Mouse (Mus musculus): ENCODE results near the gene Sdhb. TPM values are rescaled to one million over a fixed set of nuclear protein-coding genes. Genes with fewer than 3 reads are reported as not detected.

Gene Sdhb
- polyA plus RNA-seq, 1 experiment from 2014 or later: 392 TPM

GRCm38 (mm10) chr4:141012558-141012957 lies 51.6 kb downstream of the Sdhb start:
- Histone ChIP-seq H3K36me3 (ENCODE audit: insufficient read depth) (peaks cover 58% of the 10 kb centered on the region), H3K9me3 (ENCODE audit: low read depth, low read length) (no peaks in the 10 kb centered on the region), H3K4me3 (ENCODE audit: low read depth, low read length) (peak overlapping the region; percentile 11; the same call in 1 of the 2 replicates), H3K27me3 (ENCODE audit: insufficient read depth, low read length) (no peaks in the 10 kb centered on the region), H3K4me1 (ENCODE audit: insufficient read depth) (no peaks in the 10 kb centered on the region), H3K4me2 (peak overlapping the region; percentile 79; the same call in 1 of the 2 replicates), H3K9ac (no peak overlapping the region), H3K27ac (ENCODE audit: low read depth) (no peak overlapping the region)
- no peak for DNase-seq
- WGBS: 76% methylated on average over 10 of the region's 10 CpGs
- no peak for TF ChIP-seq CTCF (IDR thresholded peaks at IDR 0.05; ENCODE audit: low read depth)
- no peak for ATAC-seq (ENCODE audit: insufficient read depth)

GRCm38 (mm10) chr4:141014114-141014513 lies 53.1 kb downstream of the Sdhb start:
- Histone ChIP-seq H3K9ac (no peak overlapping the region), H3K4me1 (ENCODE audit: insufficient read depth) (no peaks in the 10 kb centered on the region), H3K4me3 (ENCODE audit: low read depth, low read length) (no peak overlapping the region), H3K27ac (ENCODE audit: low read depth) (no peak overlapping the region), H3K36me3 (ENCODE audit: insufficient read depth) (peaks cover 64% of the 10 kb centered on the region), H3K4me2 (no peak overlapping the region), H3K9me3 (ENCODE audit: low read depth, low read length) (no peaks in the 10 kb centered on the region), H3K27me3 (ENCODE audit: insufficient read depth, low read length) (no peaks in the 10 kb centered on the region)
- 64% methylated on average over 8 of the region's 8 CpGs for WGBS
- TF ChIP-seq CTCF (IDR thresholded peaks at IDR 0.05; ENCODE audit: low read depth): no peak
- ATAC-seq (ENCODE audit: insufficient read depth) (no peak), DNase-seq (no peak)

DNA sequence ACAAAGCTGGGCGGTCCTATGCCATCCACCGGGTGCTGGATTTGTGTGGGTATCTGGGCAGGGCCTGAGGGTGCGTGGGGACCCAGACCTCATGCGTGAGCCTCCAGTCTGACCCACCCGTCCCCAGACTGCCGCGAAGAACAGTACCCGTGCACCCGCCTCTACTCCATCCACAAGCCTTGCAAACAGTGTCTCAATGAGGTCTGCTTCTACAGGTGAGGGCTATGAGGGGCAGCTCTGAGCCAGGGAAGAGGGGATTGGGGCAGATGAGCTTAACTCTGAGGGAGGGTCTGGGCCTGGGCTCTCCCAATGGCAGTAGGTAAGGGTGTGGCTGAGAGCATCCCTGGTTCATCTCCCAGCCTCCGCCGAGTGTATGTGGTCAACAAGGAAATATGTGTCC lies 53.9 kb downstream of the Sdhb start:
- H3K4me1 ChIP-seq (ENCODE audit: insufficient read depth): peaks cover 2% of the 10 kb centered on the region; the same call in 1 of the 2 replicates
- no peak overlapping the region for H3K4me3 ChIP-seq (ENCODE audit: low read depth, low read length)
- no peak overlapping the region for H3K9ac ChIP-seq
- DNase-seq: no peak
- no peak overlapping the region for H3K4me2 ChIP-seq
- ATAC-seq (ENCODE audit: insufficient read depth): no peak
- H3K27me3 ChIP-seq (ENCODE audit: insufficient read depth, low read length): no peaks in the 10 kb centered on the region
- H3K36me3 ChIP-seq (ENCODE audit: insufficient read depth): peaks cover 64% of the 10 kb centered on the region
- no peak for TF ChIP-seq CTCF (IDR thresholded peaks at IDR 0.05; ENCODE audit: low read depth)
- 91% methylated on average over 11 of the region's 11 CpGs for WGBS
- no peak overlapping the region for H3K27ac ChIP-seq (ENCODE audit: low read depth)
- H3K9me3 ChIP-seq (ENCODE audit: low read depth, low read length): no peaks in the 10 kb centered on the region

DNA sequence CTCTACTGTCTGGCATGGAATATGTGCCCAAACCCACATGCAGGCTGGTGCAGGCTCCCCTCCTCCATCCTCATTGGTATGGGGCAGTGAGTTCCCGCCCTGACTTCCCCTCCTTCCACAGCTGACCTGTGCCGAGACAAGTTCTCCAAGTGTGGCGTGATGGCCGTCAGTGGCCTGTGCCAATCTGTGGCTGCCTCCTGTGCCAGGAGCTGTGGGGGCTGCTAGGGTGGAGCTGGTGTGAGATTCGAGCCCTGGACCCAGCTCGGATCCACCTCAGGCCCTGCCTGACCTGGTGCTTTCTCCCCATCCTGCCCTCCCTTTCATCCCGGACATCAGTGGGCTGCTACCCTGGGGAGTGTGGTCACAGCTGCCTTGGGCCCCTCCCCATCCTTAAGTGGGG lies 54.4 kb downstream of the Sdhb start:
- peaks cover 64% of the 10 kb centered on the region for H3K36me3 ChIP-seq (ENCODE audit: insufficient read depth)
- ATAC-seq (ENCODE audit: insufficient read depth) (no peak), DNase-seq (no peak)
- WGBS: 64% methylated on average over 7 of the region's 7 CpGs
- no peaks in the 10 kb centered on the region for H3K9me3 ChIP-seq (ENCODE audit: low read depth, low read length)
- no peak for TF ChIP-seq CTCF (IDR thresholded peaks at IDR 0.05; ENCODE audit: low read depth)
- H3K27ac ChIP-seq (ENCODE audit: low read depth): peak overlapping the region; percentile 32; the same call in 1 of the 2 replicates
- peaks cover 7% of the 10 kb centered on the region for H3K4me1 ChIP-seq (ENCODE audit: insufficient read depth)
- H3K4me3 ChIP-seq (ENCODE audit: low read depth, low read length): no peak overlapping the region
- H3K9ac ChIP-seq: no peak overlapping the region
- no peak overlapping the region for H3K4me2 ChIP-seq
- no peaks in the 10 kb centered on the region for H3K27me3 ChIP-seq (ENCODE audit: insufficient read depth, low read length)

DNA sequence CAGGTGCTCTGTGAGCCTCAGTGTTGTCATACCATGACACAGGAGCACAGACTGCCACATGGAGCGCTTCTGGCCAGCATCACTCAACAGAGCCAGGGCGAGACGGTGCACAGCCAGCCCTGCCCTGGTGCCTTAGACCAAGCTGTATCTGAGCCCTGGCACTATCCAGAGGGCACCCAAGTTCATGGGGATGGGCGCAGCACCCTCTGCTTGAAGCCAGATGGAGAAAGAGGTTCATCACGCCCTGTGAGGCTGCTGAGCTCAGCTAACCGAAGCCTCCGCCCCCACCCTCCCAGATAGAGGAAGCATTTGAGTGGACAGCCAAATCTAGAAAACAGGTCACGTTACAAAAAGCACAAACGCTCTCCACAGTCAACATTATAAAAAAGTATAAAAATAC lies 55.3 kb downstream of the Sdhb start:
- ATAC-seq (ENCODE audit: insufficient read depth) (no peak), DNase-seq (no peak)
- H3K9ac ChIP-seq: no peak overlapping the region
- H3K4me3 ChIP-seq (ENCODE audit: low read depth, low read length): no peak overlapping the region
- 73% methylated on average over 9 of the region's 9 CpGs for WGBS
- no peaks in the 10 kb centered on the region for H3K27me3 ChIP-seq (ENCODE audit: insufficient read depth, low read length)
- no peak overlapping the region for H3K4me2 ChIP-seq
- H3K4me1 ChIP-seq (ENCODE audit: insufficient read depth): peaks cover 15% of the 10 kb centered on the region
- H3K9me3 ChIP-seq (ENCODE audit: low read depth, low read length): no peaks in the 10 kb centered on the region
- TF ChIP-seq CTCF (IDR thresholded peaks at IDR 0.05; ENCODE audit: low read depth): no peak
- H3K36me3 ChIP-seq (ENCODE audit: insufficient read depth): peaks cover 64% of the 10 kb centered on the region
- H3K27ac ChIP-seq (ENCODE audit: low read depth): no peak overlapping the region; the same call in 1 of the 2 replicates

- H3K4me2 ChIP-seq: no peak overlapping the region
- no peak for ATAC-seq (ENCODE audit: insufficient read depth)
- no peak overlapping the region for H3K27ac ChIP-seq (ENCODE audit: low read depth)
- H3K36me3 ChIP-seq (ENCODE audit: insufficient read depth): peaks cover 58% of the 10 kb centered on the region
- no peak overlapping the region for H3K9ac ChIP-seq
- peak; percentile 23; the same call in 1 of the 2 replicates for TF ChIP-seq CTCF (IDR thresholded peaks at IDR 0.05; ENCODE audit: low read depth)
- H3K9me3 ChIP-seq (ENCODE audit: low read depth, low read length): no peaks in the 10 kb centered on the region
- peaks cover 24% of the 10 kb centered on the region for H3K4me1 ChIP-seq (ENCODE audit: insufficient read depth)
- DNase-seq: peak; percentile 17
- no peak overlapping the region for H3K4me3 ChIP-seq (ENCODE audit: low read depth, low read length)
- WGBS: 80% methylated on average over 29 of the region's 29 CpGs
- H3K27me3 ChIP-seq (ENCODE audit: insufficient read depth, low read length): no peaks in the 10 kb centered on the region
Observed at GRCm38 (mm10) chr4:141017657-141018436, 56.8 kb downstream of the Sdhb start.

- Histone ChIP-seq H3K9ac (peak overlapping the region; percentile 34), H3K4me3 (ENCODE audit: low read depth, low read length) (no peak overlapping the region), H3K27ac (ENCODE audit: low read depth) (peak overlapping the region; percentile 95), H3K9me3 (ENCODE audit: low read depth, low read length) (no peaks in the 10 kb centered on the region), H3K27me3 (ENCODE audit: insufficient read depth, low read length) (no peaks in the 10 kb centered on the region), H3K4me2 (peak overlapping the region; percentile 46), H3K36me3 (ENCODE audit: insufficient read depth) (peaks cover 45% of the 10 kb centered on the region), H3K4me1 (ENCODE audit: insufficient read depth) (peaks cover 24% of the 10 kb centered on the region)
- no peak for TF ChIP-seq CTCF (IDR thresholded peaks at IDR 0.05; ENCODE audit: low read depth)
- DNase-seq: peak; percentile 58
- ATAC-seq (ENCODE audit: insufficient read depth): peak; percentile 4; the same call in 1 of the 2 replicates
- 58% methylated on average over 17 of the region's 17 CpGs for WGBS
Observed at GRCm38 (mm10) chr4:141020220-141020619, 59.2 kb downstream of the Sdhb start.

Measured in lung, embryonic 14.5 days (tissue).